Mouse (Mus musculus) E14TG2a.4 (cell line): ENCODE data around the gene Gstp1.
"Not testable (repeated sequence)": the region's sequence is repeated elsewhere in the genome, so short reads cannot be mapped to it uniquely, and the experiment has no call there.

Source experiments
- H3K27me3 ChIP-seq: 2 replicates; pipeline ENCODE4 v1.6.1; 2014; ENCODE audit warnings: low read length, control low read depth; ENCODE audit not compliant: insufficient read depth
- H3K36me3 ChIP-seq: 2 replicates; pipeline ENCODE4 v1.6.1; 2014; ENCODE audit warnings: low read length, control low read depth; ENCODE audit not compliant: insufficient read depth
- H3K4me1 ChIP-seq: replicated peaks from 2 replicates; pipeline ENCODE4 v1.6.1; 2014; ENCODE audit warnings: low read depth, low read length, control low read depth
- H3K4me3 ChIP-seq: replicated peaks from 2 replicates; pipeline ENCODE4 v1.5.1; 2014; ENCODE audit warnings: mild to moderate bottlenecking, low read length
- H3K9me3 ChIP-seq: 2 replicates; pipeline ENCODE4 v1.6.1; 2014; ENCODE audit warnings: low read length, control low read depth
- CTCF ChIP-seq: conservative IDR thresholded peaks from 2 replicates; pipeline ENCODE4 v1.5.1; 2014; ENCODE audit warnings: low read length
- NANOG ChIP-seq: IDR thresholded peaks from 2 replicates; pipeline ENCODE4 v1.6.1; 2014; ENCODE audit warnings: borderline replicate concordance, low read length, mixed read lengths
- POU5F1 ChIP-seq: IDR thresholded peaks from 2 replicates; pipeline ENCODE4 v1.6.1; 2014; ENCODE audit warnings: low read length, borderline replicate concordance

Gstp1 gene

GRCm38 (mm10) chr19:4049069-4049468 lies 11.3 kb upstream of the Gstp1 start:
- H3K36me3 ChIP-seq, H3K27me3 ChIP-seq, H3K4me3 ChIP-seq: not testable (repeated sequence)
- Histone ChIP-seq H3K4me1 (peaks cover 53% of the 10 kb centered on the region), H3K9me3 (peaks cover 10% of the 10 kb centered on the region)
- TF ChIP-seq CTCF = peak; percentile 22

DNA sequence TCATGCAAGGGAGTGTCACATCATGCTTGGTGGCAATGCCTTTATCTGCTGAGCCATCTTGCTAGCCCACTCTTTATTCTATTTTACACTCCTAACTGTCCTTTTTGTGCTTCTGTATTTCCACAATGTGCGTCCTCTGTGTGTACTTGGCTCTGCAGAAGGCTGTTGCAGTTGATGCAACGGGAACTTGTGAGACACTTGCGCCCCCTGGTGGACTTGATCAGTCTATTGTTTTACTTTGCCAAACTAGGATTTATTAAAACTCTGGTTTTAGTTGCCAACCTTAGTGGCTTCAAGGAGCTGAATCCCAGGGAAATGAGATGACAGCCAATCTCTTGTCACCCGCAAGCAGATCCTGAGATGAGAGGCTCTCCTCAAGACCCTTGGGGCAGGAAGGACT lies 10.1 kb upstream of the Gstp1 start:
- Histone ChIP-seq H3K9me3 (peaks cover 15% of the 10 kb centered on the region), H3K4me1 (peaks cover 55% of the 10 kb centered on the region), H3K4me3 (peak overlapping the region; percentile 70), H3K27me3 (no peaks in the 10 kb centered on the region), H3K36me3 (no peaks in the 10 kb centered on the region)
- TF ChIP-seq CTCF = peak; percentile 71
- no peak for TF ChIP-seq NANOG
- TF ChIP-seq POU5F1 = no peak

- peak overlapping the region; percentile 70 for H3K4me3 ChIP-seq
- no peak for TF ChIP-seq NANOG
- no peak for TF ChIP-seq CTCF
- TF ChIP-seq POU5F1 = no peak
Measured at GRCm38 (mm10) chr19:4046866-4047254, 9.1 kb upstream of the Gstp1 start.

DNA sequence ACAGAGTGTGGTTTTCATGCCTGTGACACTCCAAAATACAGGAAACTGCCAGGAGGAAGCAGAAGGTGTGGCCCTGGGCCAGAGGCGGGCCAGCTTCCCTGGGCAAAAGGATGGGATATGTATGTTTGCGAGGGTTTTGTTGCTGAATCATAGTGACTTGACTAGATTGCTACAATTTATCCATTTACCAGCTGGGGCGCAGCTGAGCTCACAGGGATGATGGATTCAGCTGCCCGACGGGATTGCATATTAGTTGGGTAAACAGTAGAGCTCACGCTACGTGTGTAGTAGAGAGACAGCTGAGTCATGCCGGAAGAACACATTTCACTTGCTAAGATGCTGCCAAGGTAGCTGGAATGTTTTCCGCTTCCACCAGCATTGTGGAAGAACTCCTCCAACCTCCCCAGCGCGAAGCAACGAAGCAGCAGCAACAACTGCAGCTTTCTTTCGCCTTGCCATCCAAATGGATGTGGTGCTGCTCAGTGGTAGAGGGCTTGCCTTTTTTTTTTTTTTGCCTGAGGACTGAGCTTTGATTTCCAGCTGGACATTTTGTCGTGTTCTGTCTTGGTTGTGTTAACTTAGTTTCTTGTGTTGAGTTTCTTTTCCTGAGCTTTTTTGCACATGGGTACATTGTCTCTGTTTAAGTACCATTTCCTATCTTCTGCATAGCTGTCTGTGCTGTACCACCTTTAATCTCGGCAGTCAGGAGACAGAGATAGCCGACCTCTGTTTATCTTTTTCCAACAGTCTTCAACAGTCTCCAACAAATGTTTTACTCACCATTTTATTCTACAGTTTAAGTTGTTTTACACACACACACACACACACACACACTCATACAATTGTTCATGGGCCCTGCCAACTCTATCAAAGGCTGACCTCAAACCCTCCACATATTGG lies 8.4 kb upstream of the Gstp1 start, which contains the start of gene Gstp2:
TSS of gene Gstp2 (minus strand) at position 58 of the 900 bp plus-strand sequence.
- Histone ChIP-seq H3K4me3 (peak within 1 kb of the TSS; percentile 70), H3K27me3 (no peaks in the 10 kb centered on the region), H3K4me1 (peaks cover 60% of the 10 kb centered on the region), H3K9me3 (peaks cover 15% of the 10 kb centered on the region), H3K36me3 (no peaks in the 10 kb centered on the region)
- TF ChIP-seq NANOG (no peak), POU5F1 (no peak), CTCF (no peak)

More at GRCm38 (mm10) chr19:4046866-4047254, 9.1 kb upstream of the Gstp1 start:
- Histone ChIP-seq H3K36me3 (no peaks in the 10 kb centered on the region), H3K9me3 (peaks cover 15% of the 10 kb centered on the region), H3K27me3 (no peaks in the 10 kb centered on the region), H3K4me1 (peaks cover 56% of the 10 kb centered on the region)

- H3K36me3 ChIP-seq = peaks cover 12% of the 10 kb centered on the region
- H3K27me3 ChIP-seq = not testable (repeated sequence)
Measured at GRCm38 (mm10) chr19:4044109-4044508, 6.3 kb upstream of the Gstp1 start.

DNA sequence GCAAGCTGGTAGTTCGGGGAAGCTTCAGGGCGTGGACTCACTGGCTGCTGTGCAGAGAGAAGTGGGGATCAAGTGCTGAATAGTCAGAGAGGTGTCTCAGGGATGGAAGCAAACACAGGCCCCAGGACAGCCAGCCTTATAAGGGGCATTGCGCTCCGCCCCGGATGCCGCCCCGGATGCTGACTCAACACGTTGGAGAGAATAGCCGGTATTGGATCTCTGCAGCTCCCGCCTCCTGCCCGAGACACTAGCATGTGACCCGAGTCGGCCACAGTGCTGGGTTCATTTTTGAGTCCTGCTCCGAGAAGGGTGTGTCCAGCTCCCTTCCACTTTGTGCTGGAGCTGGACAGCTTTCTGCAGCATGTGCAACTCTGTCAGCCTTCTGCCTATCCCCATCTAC lies 4.3 kb upstream of the Gstp1 start:
- no peak for TF ChIP-seq POU5F1
- TF ChIP-seq NANOG = no peak
- no peak for TF ChIP-seq CTCF
- Histone ChIP-seq H3K4me3 (peak overlapping the region; percentile 82), H3K4me1 (peaks cover 63% of the 10 kb centered on the region), H3K27me3 (no peaks in the 10 kb centered on the region), H3K36me3 (peaks cover 12% of the 10 kb centered on the region), H3K9me3 (peaks cover 12% of the 10 kb centered on the region)

More at GRCm38 (mm10) chr19:4044109-4044508, 6.3 kb upstream of the Gstp1 start:
- H3K4me3 ChIP-seq = 0 out of 2 replicates have a peak overlapping the region, but pooled peaks have one; percentile 3
- H3K9me3 ChIP-seq = peaks cover 12% of the 10 kb centered on the region
- peaks cover 64% of the 10 kb centered on the region for H3K4me1 ChIP-seq

GRCm38 (mm10) chr19:4041500-4041899 lies 3.7 kb upstream of the Gstp1 start:
- H3K4me1 ChIP-seq = peaks cover 61% of the 10 kb centered on the region
- H3K9me3 ChIP-seq = peaks cover 12% of the 10 kb centered on the region
- H3K4me3 ChIP-seq = peak overlapping the region; percentile 82
- not testable (repeated sequence) for H3K27me3 ChIP-seq
- peaks cover 14% of the 10 kb centered on the region for H3K36me3 ChIP-seq

DNA sequence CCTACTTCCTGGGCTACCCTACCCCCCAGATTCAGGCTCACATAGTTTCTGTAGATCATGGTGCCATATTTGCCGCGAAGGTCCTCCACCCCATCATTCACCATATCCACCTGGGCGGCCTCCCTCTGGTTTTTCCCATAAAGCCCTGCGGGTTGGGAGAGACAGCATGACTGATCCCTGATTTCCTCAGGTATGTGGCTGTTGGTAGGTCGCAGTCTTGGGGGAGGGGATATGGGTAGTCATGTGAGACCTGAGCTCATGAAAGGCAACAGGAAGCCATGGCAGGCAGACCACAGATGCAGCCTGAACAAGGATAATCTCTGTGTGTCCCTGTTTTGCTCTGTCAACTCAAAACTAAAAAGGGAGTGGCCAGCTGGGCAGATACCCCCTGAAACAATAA lies 3.2 kb upstream of the Gstp1 start:
- H3K27me3 ChIP-seq = not testable (repeated sequence)
- Histone ChIP-seq H3K4me1 (peaks cover 61% of the 10 kb centered on the region), H3K36me3 (peaks cover 19% of the 10 kb centered on the region), H3K9me3 (peaks cover 12% of the 10 kb centered on the region), H3K4me3 (peak overlapping the region; percentile 39; the same call in 1 of the 2 replicates)

DNA sequence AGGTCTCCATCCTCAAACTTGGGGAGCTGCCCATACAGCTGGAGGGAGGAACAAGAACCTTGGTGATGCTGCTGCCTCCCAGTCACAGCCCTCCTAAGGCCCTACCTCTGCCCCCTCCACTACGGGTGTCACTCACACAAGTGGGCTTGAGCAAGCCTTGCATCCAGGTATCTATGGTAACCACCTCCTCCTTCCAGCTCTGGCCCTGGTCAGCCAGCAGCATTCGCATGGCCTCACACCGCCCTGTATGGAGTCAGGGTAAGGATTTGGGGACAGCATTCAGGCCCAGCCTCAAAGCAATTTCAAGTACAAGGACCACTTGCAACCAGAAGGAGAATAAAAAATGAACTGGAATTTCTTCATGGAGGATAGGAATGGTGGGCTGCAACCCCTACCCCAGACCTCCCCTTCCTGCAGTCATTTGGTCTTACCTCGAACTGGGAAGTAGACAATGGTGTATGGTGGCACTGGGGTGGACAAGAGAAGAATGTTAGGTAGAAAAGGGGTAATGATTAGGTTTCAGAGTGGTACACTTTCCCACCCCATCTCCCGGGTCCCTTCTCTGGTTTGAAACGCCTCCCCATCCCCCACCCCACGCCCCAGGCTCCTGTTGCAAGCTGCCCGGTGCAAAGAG lies 514 bp downstream of the Gstp1 start:
- Histone ChIP-seq H3K36me3 (peaks cover 26% of the 10 kb centered on the region), H3K4me3 (peak overlapping the region; percentile 79), H3K4me1 (peaks cover 47% of the 10 kb centered on the region)
- not testable (repeated sequence) for H3K27me3 ChIP-seq, H3K9me3 ChIP-seq
